Comparison of ENCODE assay signal across 17 mouse cellular contexts in genomic region chr13:68773599-68774211, GRCm38 (mm10).
DNase-seq lines count a peak whose midpoint lies in the region; ATAC-seq lines count a peak whose summit lies in the region.
"Had no signal": no experiment of that assay in that cellular context is flagged by ENCODE, and none has a peak within 500 bp of the region (broad histone marks: within the 10 kb centered on the region; RNA-seq: fewer than 3 reads in every experiment).

No protein-coding gene starts in this region.

- no peaks in the 10 kb centered on the region for H3K27me3 ChIP-seq in embryonic facial prominence, embryonic 14.5 days (replicated peaks; ENCODE audit: control insufficient read depth, insufficient read depth, low read length)
- H3K27me3 ChIP-seq in embryonic facial prominence, embryonic 10.5 days (replicated peaks; ENCODE audit: low read depth, poor library complexity, severe bottlenecking), result no peaks in the 10 kb centered on the region
- no peaks in the 10 kb centered on the region for H3K27me3 ChIP-seq in kidney, embryonic 14.5 days (ENCODE audit: control insufficient read depth, insufficient read depth, low read length)
- H3K27me3 ChIP-seq in lung, embryonic 16.5 days (ENCODE audit: control insufficient read depth, insufficient read depth, low read depth, low read length), result no peaks in the 10 kb centered on the region
- H3K27me3 ChIP-seq: limb, embryonic 13.5 days had no signal

- no peaks in the 10 kb centered on the region for H3K36me3 ChIP-seq in embryonic facial prominence, embryonic 14.5 days (ENCODE audit: control insufficient read depth, insufficient read depth, low read length)
- no peaks in the 10 kb centered on the region for H3K36me3 ChIP-seq in embryonic facial prominence, embryonic 10.5 days (replicated peaks)
- no peaks in the 10 kb centered on the region for H3K36me3 ChIP-seq in kidney, embryonic 14.5 days (ENCODE audit: control insufficient read depth, insufficient read depth, low read length)
- no peaks in the 10 kb centered on the region for H3K36me3 ChIP-seq in lung, embryonic 16.5 days (ENCODE audit: control insufficient read depth, insufficient read depth, low read length)
- H3K36me3 ChIP-seq: limb, embryonic 13.5 days had no signal

- no peak overlapping the region for H3K4me2 ChIP-seq in embryonic facial prominence, embryonic 14.5 days (ENCODE audit: low read depth, low read length)
- H3K4me2 ChIP-seq in kidney, embryonic 14.5 days (replicated peaks; ENCODE audit: low read depth, low read length), result no peak overlapping the region
- H3K4me2 ChIP-seq in lung, embryonic 16.5 days (ENCODE audit: low read depth, low read length), result no peak overlapping the region
- H3K4me2 ChIP-seq: limb, embryonic 13.5 days had no signal

- DNase-seq in embryonic facial prominence, embryonic 14.5 days (ENCODE audit: low spot score), result peak; percentile 22
- no peak for DNase-seq in embryonic facial prominence, embryonic 10.5 days (ENCODE audit: low spot score)
- no peak for DNase-seq in kidney, adult 8-10 months
- DNase-seq in lung, postnatal 14 days, result no peak
- no peak for DNase-seq in urinary bladder, postnatal 4 days (ENCODE audit: low spot score in 2 of 2)
- DNase-seq: B cell, adult 2 months; cerebellum, adult 8-10 months; kidney, postnatal 25 days; retina, postnatal 1 day; right cerebral cortex, postnatal 4 days; thymus, postnatal 4 days had no signal

- 38% methylated on average over 2 of the region's 2 CpGs for WGBS in embryonic facial prominence, embryonic 14.5 days
- 51% methylated on average over 2 of the region's 2 CpGs for WGBS in embryonic facial prominence, embryonic 10.5 days
- WGBS in kidney, embryonic 14.5 days, result 39% methylated on average over 2 of the region's 2 CpGs
- WGBS in lung, embryonic 16.5 days, result 24% methylated on average over 2 of the region's 2 CpGs

- no peak overlapping the region for H3K9ac ChIP-seq in embryonic facial prominence, embryonic 14.5 days (ENCODE audit: low read depth, low read length)
- no peak overlapping the region for H3K9ac ChIP-seq in kidney, embryonic 14.5 days (ENCODE audit: low read depth, low read length)
- H3K9ac ChIP-seq in lung, embryonic 16.5 days (ENCODE audit: low read length), result no peak overlapping the region
- H3K9ac ChIP-seq: limb, embryonic 13.5 days had no signal

- ATAC-seq in embryonic facial prominence, embryonic 14.5 days (ENCODE audit: low read depth), result no peak
- ATAC-seq in kidney, embryonic 14.5 days (ENCODE audit: low FRiP score, low TSS enrichment), result peak; percentile 75; the same call in 1 of the 2 replicates
- peak; percentile 85 for ATAC-seq in lung, embryonic 16.5 days (ENCODE audit: low read depth)
- ATAC-seq: forebrain, embryonic 16.5 days; midbrain, embryonic 16.5 days had no signal

- H3K9me3 ChIP-seq in embryonic facial prominence, embryonic 14.5 days (ENCODE audit: control insufficient read depth, low read length), result no peaks in the 10 kb centered on the region
- H3K9me3 ChIP-seq in embryonic facial prominence, embryonic 10.5 days, result no peaks in the 10 kb centered on the region
- H3K9me3 ChIP-seq in kidney, embryonic 14.5 days (ENCODE audit: control insufficient read depth, low read length), result no peaks in the 10 kb centered on the region
- no peaks in the 10 kb centered on the region for H3K9me3 ChIP-seq in lung, embryonic 16.5 days (ENCODE audit: control insufficient read depth, low read length)
- H3K9me3 ChIP-seq: limb, embryonic 13.5 days had no signal

- H3K4me1 ChIP-seq in embryonic facial prominence, embryonic 14.5 days (ENCODE audit: control insufficient read depth, insufficient read depth, low read length), result no peaks in the 10 kb centered on the region
- no peaks in the 10 kb centered on the region for H3K4me1 ChIP-seq in embryonic facial prominence, embryonic 10.5 days
- 0 out of 2 replicates have a peak, but pooled peaks cover 3% of the 10 kb centered on the region for H3K4me1 ChIP-seq in kidney, embryonic 14.5 days (ENCODE audit: control insufficient read depth, insufficient read depth, low read length)
- no peaks in the 10 kb centered on the region; the same call in 1 of the 2 replicates for H3K4me1 ChIP-seq in lung, embryonic 16.5 days (replicated peaks; ENCODE audit: control insufficient read depth, insufficient read depth, low read length)
- H3K4me1 ChIP-seq: limb, embryonic 13.5 days had no signal

- no peak overlapping the region for H3K27ac ChIP-seq in embryonic facial prominence, embryonic 14.5 days (replicated peaks; ENCODE audit: low read depth, low read length)
- H3K27ac ChIP-seq in embryonic facial prominence, embryonic 10.5 days (replicated peaks), result no peak overlapping the region
- no peak overlapping the region for H3K27ac ChIP-seq in kidney, embryonic 14.5 days (ENCODE audit: low read depth, low read length)
- peak overlapping the region; percentile 66 for H3K27ac ChIP-seq in lung, embryonic 16.5 days (ENCODE audit: low read length)
- H3K27ac ChIP-seq: limb, embryonic 13.5 days had no signal

- H3K4me3 ChIP-seq in embryonic facial prominence, embryonic 14.5 days (ENCODE audit: low read depth, low read length), result no peak overlapping the region
- H3K4me3 ChIP-seq in embryonic facial prominence, embryonic 10.5 days, result no peak overlapping the region
- no peak overlapping the region for H3K4me3 ChIP-seq in kidney, embryonic 14.5 days (ENCODE audit: low read length)
- no peak overlapping the region for H3K4me3 ChIP-seq in lung, embryonic 16.5 days (ENCODE audit: low read length)
- H3K4me3 ChIP-seq: erythroblast, embryonic 14.5 days; limb, embryonic 13.5 days had no signal
